19 mouse cellular contexts compared by ENCODE assay signal in genomic region chr11:63025476-63025875, GRCm38 (mm10). TPM values are rescaled to one million over a fixed set of nuclear protein-coding genes. Genes with fewer than 3 reads are reported as not detected.
DNase-seq lines count a peak whose midpoint lies in the region; ATAC-seq and TF ChIP-seq lines count a peak whose summit lies in the region.
"Had no signal": no experiment of that assay in that cellular context is flagged by ENCODE, and none has a peak within 500 bp of the region (broad histone marks: within the 10 kb centered on the region; RNA-seq: fewer than 3 reads in every experiment).

No protein-coding gene starts in this region.

- no peaks in the 10 kb centered on the region for H3K36me3 ChIP-seq in heart, embryonic 12.5 days
- no peaks in the 10 kb centered on the region for H3K36me3 ChIP-seq in stomach, postnatal 0 days (ENCODE audit: control insufficient read depth, insufficient read depth, low read length)
- H3K36me3 ChIP-seq: heart, embryonic 15.5 days; midbrain, embryonic 12.5 days had no signal

- H3K9me3 ChIP-seq in heart, embryonic 12.5 days (replicated peaks) = no peaks in the 10 kb centered on the region
- no peaks in the 10 kb centered on the region for H3K9me3 ChIP-seq in stomach, postnatal 0 days (ENCODE audit: control insufficient read depth, low read length)
- H3K9me3 ChIP-seq: heart, embryonic 15.5 days; midbrain, embryonic 12.5 days had no signal

- peaks cover 18% of the 10 kb centered on the region for H3K4me1 ChIP-seq in heart, embryonic 12.5 days (replicated peaks)
- H3K4me1 ChIP-seq in stomach, postnatal 0 days (replicated peaks; ENCODE audit: control insufficient read depth, insufficient read depth) = peaks cover 3% of the 10 kb centered on the region; the same call in 1 of the 2 replicates

- no peaks in the 10 kb centered on the region for H3K27me3 ChIP-seq in heart, embryonic 12.5 days (replicated peaks)
- no peaks in the 10 kb centered on the region for H3K27me3 ChIP-seq in stomach, postnatal 0 days (ENCODE audit: control insufficient read depth, insufficient read depth, low read length)
- H3K27me3 ChIP-seq: CH12.LX; heart, embryonic 15.5 days; midbrain, embryonic 12.5 days; Patski had no signal

- H3K4me3 ChIP-seq in heart, embryonic 12.5 days = no peak overlapping the region
- H3K4me3 ChIP-seq in stomach, postnatal 0 days (ENCODE audit: low read depth, low read length) = no peak overlapping the region
- H3K4me3 ChIP-seq: heart, embryonic 15.5 days; midbrain, embryonic 12.5 days had no signal

- intact Hi-C loops in heart, postnatal 10 days (cut with DNase I) = no loop called here

- TF ChIP-seq EP300 in stomach, postnatal 0 days (optimal IDR thresholded peaks at IDR 0.05) = peak; percentile 90

- TF ChIP-seq CTCF in stomach, postnatal 0 days (IDR thresholded peaks at IDR 0.05; ENCODE audit: low read depth) = no peak

- DNase-seq in heart, postnatal 10 days = peak; percentile 58 to 63
- peak; percentile 41 for DNase-seq in urinary bladder, postnatal 14 days (ENCODE audit: low spot score)
- no peak for DNase-seq in urinary bladder, postnatal 10 days (ENCODE audit: low spot score)
- DNase-seq in layer of hippocampus, adult 9-10 months (ENCODE audit: low spot score) = peak; percentile 32
- DNase-seq in stomach, postnatal 0 days (ENCODE audit: low spot score) = no peak
- no peak for DNase-seq in left cerebral cortex, adult 18-20 months (ENCODE audit: low spot score in 2 of 2)
- DNase-seq: kidney, postnatal 4 days; thymus, adult 2 months had no signal

- no peak overlapping the region for H3K4me2 ChIP-seq in heart, embryonic 12.5 days
- no peak overlapping the region for H3K4me2 ChIP-seq in stomach, postnatal 0 days (replicated peaks; ENCODE audit: low read depth)
- H3K4me2 ChIP-seq: heart, embryonic 15.5 days; midbrain, embryonic 12.5 days had no signal

- 73% methylated on average over 6 of the region's 6 CpGs for WGBS in heart, embryonic 12.5 days
- WGBS in stomach, postnatal 0 days = 37% methylated on average over 6 of the region's 6 CpGs

- no peak overlapping the region for H3K27ac ChIP-seq in heart, embryonic 12.5 days (ENCODE audit: poor library complexity, severe bottlenecking)
- H3K27ac ChIP-seq in stomach, postnatal 0 days (replicated peaks) = peak overlapping the region; percentile 40
- H3K27ac ChIP-seq: heart, embryonic 15.5 days; liver, embryonic 14.5 days; midbrain, embryonic 12.5 days had no signal

- no peak for ATAC-seq in heart, embryonic 12.5 days (ENCODE audit: insufficient number of reproducible peaks, low FRiP score)
- peak; percentile 69; the same call in 1 of the 2 replicates for ATAC-seq in stomach, postnatal 0 days (ENCODE audit: low FRiP score, low TSS enrichment)
- ATAC-seq in monocyte, adult 5-6 weeks (replicated peaks; ENCODE audit: insufficient number of reproducible peaks, low FRiP score, low TSS enrichment, poor library complexity, severe bottlenecking) = no peak
- ATAC-seq: Patski had no signal

- no peak overlapping the region for H3K9ac ChIP-seq in heart, embryonic 12.5 days
- H3K9ac ChIP-seq in stomach, postnatal 0 days (ENCODE audit: low read length) = no peak overlapping the region
- H3K9ac ChIP-seq: heart, embryonic 15.5 days; liver, embryonic 14.5 days; midbrain, embryonic 12.5 days had no signal

RNA-seq across cellular contexts. Expression of gene Tekt3, which starts 36.0 kb away (rescaled TPM):
- not detected for total RNA-seq in heart, postnatal 10 days (2021)
- not detected in 2 replicates for polyA plus RNA-seq in heart, embryonic 12.5 days (2016; fragmentation: Nextera tagmentation; extraction: Ambion mirVana)
- not detected in 2 replicates for polyA plus RNA-seq in stomach, postnatal 0 days (2015; fragmentation: Nextera tagmentation; extraction: Ambion mirVana)
- total RNA-seq in left cerebral cortex, adult 18-20 months (2021) = not detected
- not detected in 3 replicates for total RNA-seq in monocyte, adult 5-6 weeks (2017)
- total RNA-seq: adrenal gland, adult 18-20 months; CH12.LX; common myeloid progenitor, adult 5-6 weeks; left cerebral cortex, postnatal 25 days had no signal
- polyA plus RNA-seq: heart, embryonic 15.5 days; liver, embryonic 14.5 days; midbrain, embryonic 12.5 days; neural tube, embryonic 11.5 days; Patski had no signal

Comparison
In these comparisons a context has a peak if more than half of its experiments do, and no peak if none do; other contexts are left out.
1. DNase-seq: peak in heart, postnatal 10 days (2 of 2), urinary bladder, postnatal 14 days (single experiment) and layer of hippocampus, adult 9-10 months (single experiment); none in urinary bladder, postnatal 10 days (single experiment), stomach, postnatal 0 days (single experiment) and left cerebral cortex, adult 18-20 months (0 of 2).